Mouse (Mus musculus): Measurements from ENCODE around the gene Lrrn3.

- TF ChIP-seq CTCF (IDR thresholded peaks at IDR 0.05; ENCODE audit: control insufficient read depth, insufficient read depth, insufficient replicate concordance, low read depth, low read length) (no peak), POLR2A (IDR thresholded peaks at IDR 0.05; ENCODE audit: control insufficient read depth, low read depth, low read length) (no peak)
Measured at GRCm38 (mm10) chr12:41417961-41418360, 68.3 kb downstream of the Lrrn3 start.
